Mouse (Mus musculus): ENCODE measurements around the gene Pygm. TPM values are rescaled to one million over a fixed set of nuclear protein-coding genes. Genes with fewer than 3 reads are reported as not detected.
A peak's percentile ranks its signal among the peaks of the same experiment; 100 is the strongest.

Gene Pygm
- polyA plus RNA-seq, 1 experiment from 2014 or later, result 12.0 TPM

DNA sequence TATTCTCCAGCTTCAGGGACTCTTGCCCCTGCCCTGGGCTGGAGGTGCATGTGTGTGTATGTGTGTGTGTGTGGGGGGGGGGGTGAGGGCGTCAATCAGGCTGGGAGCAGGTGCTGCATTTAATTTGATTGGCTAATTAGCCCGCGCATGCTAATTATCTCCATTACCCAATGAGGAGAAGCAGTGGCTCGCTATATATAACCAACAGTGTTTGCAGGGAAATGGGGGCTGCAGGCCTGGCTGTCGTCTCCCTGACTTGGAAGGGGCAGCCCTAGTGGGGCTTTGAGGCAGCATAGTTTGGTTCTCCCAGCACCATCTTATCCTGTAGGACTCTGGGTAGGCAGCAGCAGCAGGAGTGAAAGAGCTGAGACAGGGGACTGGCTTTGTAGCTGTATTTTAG is 41.4 kb downstream of the Pygm start:
- no peak overlapping the region for H3K27ac ChIP-seq (replicated peaks)

DNA sequence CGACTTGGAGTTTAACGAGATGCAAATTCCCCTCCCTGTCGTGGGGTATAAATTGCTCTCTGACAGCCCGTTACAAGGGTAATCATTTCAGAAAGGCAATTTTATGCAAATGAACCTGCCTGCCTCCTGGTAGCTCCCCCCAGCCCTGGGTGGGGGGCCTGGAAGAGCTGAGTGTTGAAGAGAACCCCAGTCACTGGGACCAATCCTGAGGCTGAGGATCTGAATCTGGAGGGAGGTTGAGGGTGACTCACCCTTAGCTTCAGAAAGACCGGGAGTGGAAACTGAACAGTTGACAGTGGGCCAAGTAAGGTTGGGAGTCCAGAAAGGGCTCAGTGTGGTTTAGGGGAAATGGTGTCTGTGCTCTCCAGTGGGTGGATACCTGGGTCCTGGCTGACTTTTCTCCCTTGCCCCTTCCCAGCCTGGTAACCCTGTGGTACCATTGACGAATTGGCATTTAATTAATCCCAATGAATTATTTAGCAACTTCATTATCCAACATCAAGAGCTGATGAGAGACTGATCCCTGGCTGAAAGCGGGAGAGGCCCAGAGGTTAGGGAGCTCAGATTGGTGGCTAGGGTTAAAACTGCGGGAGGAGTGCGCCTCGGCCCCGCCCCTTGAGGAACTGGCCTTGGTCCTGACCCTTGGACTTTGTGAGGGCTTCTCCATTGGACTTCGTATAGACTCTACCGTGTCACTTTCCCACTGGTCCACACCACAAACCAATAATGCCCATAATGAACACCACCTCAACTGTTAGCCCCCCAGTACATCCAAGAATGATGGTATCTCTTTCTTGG is 42.7 kb downstream of the Pygm start:
- H3K9me3 ChIP-seq (replicated peaks), result no peaks in the 10 kb centered on the region
- H3K9ac ChIP-seq (replicated peaks), result no peak overlapping the region
- peaks cover 30% of the 10 kb centered on the region for H3K27me3 ChIP-seq (replicated peaks)
- H3K4me1 ChIP-seq, result peaks cover 95% of the 10 kb centered on the region
- WGBS, result 11% methylated on average over 13 of the region's 13 CpGs
- H3K4me2 ChIP-seq, result peak overlapping the region; percentile 53
- H3K27ac ChIP-seq (replicated peaks), result peak overlapping the region; percentile 18; the same call in 1 of the 2 replicates
- ATAC-seq (ENCODE audit: low FRiP score), result peak; percentile 23; the same call in 1 of the 2 replicates
- peaks cover 5% of the 10 kb centered on the region; the same call in 1 of the 2 replicates for H3K36me3 ChIP-seq
- no peak overlapping the region for H3K4me3 ChIP-seq (replicated peaks)

More for the DNA sequence above, 41.4 kb downstream of the Pygm start:
- H3K36me3 ChIP-seq, result peaks cover 5% of the 10 kb centered on the region; the same call in 1 of the 2 replicates
- H3K4me2 ChIP-seq, result 0 out of 2 replicates have a peak overlapping the region, but pooled peaks have one; percentile 7
- H3K9me3 ChIP-seq (replicated peaks), result no peaks in the 10 kb centered on the region
- no peak overlapping the region for H3K9ac ChIP-seq (replicated peaks)
- H3K27me3 ChIP-seq (replicated peaks), result peaks cover 30% of the 10 kb centered on the region
- ATAC-seq (ENCODE audit: low FRiP score), result no peak
- 32% methylated on average over 5 of the region's 5 CpGs for WGBS
- H3K4me3 ChIP-seq (replicated peaks), result no peak overlapping the region
- peaks cover 100% of the 10 kb centered on the region for H3K4me1 ChIP-seq

DNA sequence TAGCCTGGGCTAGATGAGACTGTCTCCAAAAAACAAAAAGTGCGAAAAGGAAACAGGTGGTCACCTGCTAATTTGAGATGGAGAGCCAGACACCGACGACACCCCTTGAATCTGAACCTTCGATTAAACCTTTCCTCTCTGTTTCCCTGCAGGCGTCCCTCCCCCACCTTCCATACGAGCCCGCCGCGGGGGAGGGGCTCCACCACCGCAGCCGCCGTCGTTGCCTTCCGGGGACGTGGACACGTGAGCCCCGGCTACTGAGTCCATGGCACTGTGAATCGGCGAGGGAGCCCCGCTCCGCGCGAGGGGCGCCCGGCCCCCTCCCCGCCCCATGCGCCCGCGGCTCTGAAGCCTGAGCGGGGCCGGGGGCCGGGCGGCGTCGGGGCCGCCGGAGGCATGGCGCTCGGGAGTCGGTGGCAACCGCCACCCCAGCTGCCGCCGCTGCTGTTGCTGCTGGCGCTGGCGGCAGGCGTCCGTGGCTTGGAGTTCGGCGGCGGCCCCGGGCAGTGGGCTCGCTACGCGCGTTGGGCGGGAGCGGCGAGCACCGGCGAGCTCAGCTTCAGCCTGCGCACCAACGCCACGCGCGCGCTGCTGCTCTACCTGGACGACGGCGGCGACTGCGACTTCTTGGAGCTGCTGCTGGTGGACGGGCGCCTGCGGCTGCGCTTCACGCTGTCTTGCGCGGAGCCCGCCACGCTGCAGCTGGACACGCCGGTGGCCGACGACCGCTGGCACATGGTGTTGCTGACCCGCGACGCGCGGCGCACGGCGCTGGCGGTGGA is 43.6 kb downstream of the Pygm start:
- Histone ChIP-seq H3K4me3 (replicated peaks) (peak overlapping the region; percentile 29), H3K4me2 (peak overlapping the region; percentile 53), H3K9me3 (replicated peaks) (no peaks in the 10 kb centered on the region), H3K27ac (replicated peaks) (no peak overlapping the region), H3K27me3 (replicated peaks) (peaks cover 30% of the 10 kb centered on the region), H3K36me3 (peaks cover 5% of the 10 kb centered on the region; the same call in 1 of the 2 replicates), H3K9ac (replicated peaks) (0 out of 2 replicates have a peak overlapping the region, but pooled peaks have one; percentile 18), H3K4me1 (peaks cover 90% of the 10 kb centered on the region)
- ATAC-seq (ENCODE audit: low FRiP score), result no peak; the same call in 1 of the 2 replicates
- 1% methylated on average over 67 of the region's 94 CpGs for WGBS

DNA sequence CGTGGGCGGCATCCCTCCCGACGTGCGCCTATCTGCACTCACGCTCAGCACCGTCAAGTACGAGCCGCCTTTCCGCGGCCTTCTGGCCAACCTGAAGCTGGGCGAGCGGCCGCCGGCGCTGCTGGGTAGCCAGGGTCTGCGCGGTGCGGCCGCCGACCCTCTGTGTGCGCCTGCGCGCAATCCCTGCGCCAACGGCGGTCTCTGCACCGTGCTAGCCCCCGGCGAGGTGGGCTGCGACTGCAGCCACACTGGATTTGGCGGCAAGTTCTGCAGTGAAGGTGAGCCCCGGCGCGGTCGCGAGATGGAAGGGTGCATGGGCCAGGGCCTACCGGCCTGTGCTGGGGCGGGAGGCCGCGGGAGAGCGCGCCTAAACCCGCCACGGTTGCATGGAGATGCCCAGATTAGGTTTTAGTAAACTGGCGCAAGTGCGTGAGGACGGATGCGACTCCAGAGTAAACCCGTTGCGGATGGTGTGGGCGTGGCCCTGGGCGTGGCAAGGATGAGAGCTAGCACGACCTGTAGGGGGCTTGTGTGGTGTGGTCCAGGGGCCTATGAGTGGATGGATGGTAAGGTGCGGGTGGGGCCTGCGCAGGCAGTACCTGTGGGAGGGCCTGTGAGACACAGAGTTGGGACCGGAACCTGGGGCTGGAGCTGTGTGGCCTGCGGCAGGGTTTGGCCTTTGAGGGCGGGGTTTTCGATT is 44.5 kb downstream of the Pygm start:
- Histone ChIP-seq H3K36me3 (peaks cover 5% of the 10 kb centered on the region; the same call in 1 of the 2 replicates), H3K4me3 (replicated peaks) (peak overlapping the region; percentile 29), H3K9ac (replicated peaks) (0 out of 2 replicates have a peak overlapping the region, but pooled peaks have one; percentile 11), H3K4me2 (peak overlapping the region; percentile 53), H3K27me3 (replicated peaks) (peaks cover 30% of the 10 kb centered on the region), H3K27ac (replicated peaks) (no peak overlapping the region), H3K9me3 (replicated peaks) (no peaks in the 10 kb centered on the region), H3K4me1 (peaks cover 88% of the 10 kb centered on the region)
- peak; percentile 30 for ATAC-seq (ENCODE audit: low FRiP score)
- WGBS, result 3% methylated on average over 60 of the region's 60 CpGs

DNA sequence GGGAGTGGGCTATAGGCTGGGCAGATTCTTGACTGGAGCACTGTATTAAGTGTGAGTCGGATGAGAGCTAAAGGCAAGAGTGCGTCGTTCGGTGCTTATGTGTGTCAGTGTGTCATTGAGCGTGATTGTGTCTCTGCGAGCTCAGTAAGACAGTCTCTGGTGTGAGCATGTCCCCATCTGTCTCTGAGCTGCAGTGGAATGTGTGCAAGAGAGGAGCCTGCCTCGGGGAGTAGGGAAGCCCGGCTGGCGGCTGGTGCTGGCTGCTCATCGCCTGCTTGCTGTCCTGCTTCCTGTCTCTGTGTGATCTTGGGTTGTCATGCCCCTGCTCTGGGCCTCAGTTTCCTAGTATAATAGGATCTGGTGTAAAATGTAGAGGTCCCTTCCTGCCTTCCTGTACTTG is 58.8 kb downstream of the Pygm start:
- Histone ChIP-seq H3K27me3 (replicated peaks) (no peaks in the 10 kb centered on the region), H3K4me1 (peaks cover 78% of the 10 kb centered on the region), H3K36me3 (no peaks in the 10 kb centered on the region), H3K4me2 (no peak overlapping the region), H3K9ac (replicated peaks) (no peak overlapping the region), H3K9me3 (replicated peaks) (no peaks in the 10 kb centered on the region), H3K4me3 (replicated peaks) (no peak overlapping the region), H3K27ac (replicated peaks) (peak overlapping the region; percentile 24; the same call in 1 of the 2 replicates)
- no peak for ATAC-seq (ENCODE audit: low FRiP score)
- 49% methylated on average over 10 of the region's 10 CpGs for WGBS

DNA sequence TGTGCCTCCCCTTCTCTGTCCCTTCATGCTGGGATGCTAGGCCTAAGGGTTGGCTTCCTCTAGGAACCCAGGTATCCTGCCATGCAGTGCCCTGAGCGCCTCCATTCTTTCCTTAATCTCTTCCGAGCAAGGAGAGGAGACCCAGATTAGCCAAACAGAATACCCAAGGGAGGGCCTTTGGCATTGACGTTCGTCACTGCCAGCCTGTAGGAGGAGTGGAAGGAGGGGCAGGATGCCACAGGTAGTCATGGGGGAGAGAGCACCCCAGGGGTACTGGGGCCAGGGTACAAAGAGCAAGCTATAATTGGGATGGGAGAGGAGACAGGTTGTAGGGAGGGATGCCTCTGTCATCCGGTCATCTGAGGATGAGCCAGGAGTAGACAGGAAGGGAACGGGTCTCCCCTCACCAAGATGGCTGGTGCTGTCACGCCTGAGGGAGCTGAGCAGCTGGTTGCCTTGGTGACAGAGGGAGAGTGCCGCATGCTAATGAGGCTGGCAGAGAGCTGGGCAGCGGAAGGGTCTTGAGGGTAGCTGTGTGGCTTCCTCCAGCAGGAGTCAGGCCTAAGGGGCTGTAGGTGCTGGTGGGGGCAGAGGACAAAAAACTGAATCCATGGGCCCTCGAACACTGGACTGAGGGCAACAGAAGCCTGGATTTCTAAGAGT is 61.7 kb downstream of the Pygm start:
- no peaks in the 10 kb centered on the region for H3K9me3 ChIP-seq (replicated peaks)
- ATAC-seq (ENCODE audit: low FRiP score), result peak; percentile 86
- peak overlapping the region; percentile 45 for H3K4me2 ChIP-seq
- 0 out of 2 replicates have a peak overlapping the region, but pooled peaks have one; percentile 2 for H3K4me3 ChIP-seq (replicated peaks)
- H3K9ac ChIP-seq (replicated peaks), result peak overlapping the region; percentile 21; the same call in 1 of the 2 replicates
- no peaks in the 10 kb centered on the region for H3K27me3 ChIP-seq (replicated peaks)
- peaks cover 77% of the 10 kb centered on the region for H3K4me1 ChIP-seq
- WGBS, result 8% methylated on average over 10 of the region's 10 CpGs
- peak overlapping the region; percentile 80 for H3K27ac ChIP-seq (replicated peaks)
- H3K36me3 ChIP-seq, result no peaks in the 10 kb centered on the region

DNA sequence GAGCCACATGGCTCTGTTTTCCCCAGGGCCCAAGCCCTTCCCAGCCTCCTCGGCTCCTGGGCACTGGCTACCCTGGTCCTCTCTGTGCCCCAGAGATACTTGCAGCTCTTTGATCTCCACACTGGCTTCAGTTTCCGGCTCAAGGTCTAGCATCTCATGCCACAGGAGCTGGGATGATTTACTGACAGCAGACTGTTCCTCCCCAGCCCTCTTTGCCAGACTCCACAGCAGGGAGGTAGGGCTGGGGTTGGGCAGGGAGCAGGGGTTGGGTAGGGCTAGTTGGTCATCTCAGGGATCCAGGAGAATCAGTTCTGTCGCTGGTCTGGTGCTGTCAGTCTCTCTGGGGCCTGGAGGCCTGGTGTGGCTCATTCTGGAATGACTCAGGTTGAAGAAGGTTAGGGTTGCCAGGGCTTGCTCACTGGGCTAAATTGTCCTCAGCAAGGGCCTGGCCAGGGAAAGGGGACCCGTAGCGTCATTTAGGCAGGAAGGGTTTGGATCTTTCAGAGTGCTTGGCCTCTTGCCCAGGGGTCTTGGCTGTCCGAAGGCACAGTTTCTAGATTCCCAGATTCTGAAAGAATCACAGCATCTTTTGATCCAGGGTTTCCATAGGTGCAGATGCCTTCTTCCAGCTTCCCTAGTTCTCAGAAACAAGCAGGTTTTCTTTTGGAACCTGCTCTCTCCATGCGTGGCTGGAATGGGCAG is 62.7 kb downstream of the Pygm start:
- Histone ChIP-seq H3K9me3 (replicated peaks) (no peaks in the 10 kb centered on the region), H3K4me3 (replicated peaks) (no peak overlapping the region), H3K36me3 (no peaks in the 10 kb centered on the region), H3K9ac (replicated peaks) (peak overlapping the region; percentile 1; the same call in 1 of the 2 replicates), H3K4me2 (peak overlapping the region; percentile 45; the same call in 1 of the 2 replicates), H3K4me1 (peaks cover 81% of the 10 kb centered on the region), H3K27ac (replicated peaks) (peak overlapping the region; percentile 80), H3K27me3 (replicated peaks) (no peaks in the 10 kb centered on the region)
- no peak for ATAC-seq (ENCODE audit: low FRiP score)
- 38% methylated on average over 7 of the region's 7 CpGs for WGBS

Small RNA genes lying within 50 kb of the gene (microRNA-seq; reads per million reads assigned to microRNA genes)
- 1.2 reads per million for gene Mir6989

Other genes starting within 250 kb of the Pygm start
- 0.42 TPM in 1 of 2 replicates, not detected in the other for gene Batf2, start 243.4 kb upstream of the Pygm start, polyA plus RNA-seq (2015; fragmentation: Nextera tagmentation; extraction: Ambion mirVana)
- gene Arl2, start 242.9 kb upstream of the Pygm start, polyA plus RNA-seq (2015; fragmentation: Nextera tagmentation; extraction: Ambion mirVana), result 139 and 157 TPM in 2 replicates
- gene Majin, start 200.0 kb upstream of the Pygm start, polyA plus RNA-seq (2015; fragmentation: Nextera tagmentation; extraction: Ambion mirVana), result not detected in 2 replicates
- 0.75 TPM in 1 of 2 replicates, not detected in the other for gene Gpha2, start 158.0 kb upstream of the Pygm start, polyA plus RNA-seq (2015; fragmentation: Nextera tagmentation; extraction: Ambion mirVana)
- gene Ppp2r5b, start 148.5 kb upstream of the Pygm start, polyA plus RNA-seq (2015; fragmentation: Nextera tagmentation; extraction: Ambion mirVana), result 127 and 156 TPM in 2 replicates
- gene Atg2a, start 142.7 kb upstream of the Pygm start, polyA plus RNA-seq (2015; fragmentation: Nextera tagmentation; extraction: Ambion mirVana), result 12.5 and 12.9 TPM in 2 replicates
- 80.6 and 87.7 TPM in 2 replicates for gene Ehd1, start 107.7 kb upstream of the Pygm start, polyA plus RNA-seq (2015; fragmentation: Nextera tagmentation; extraction: Ambion mirVana)
- 0.33 and 0.36 TPM in 2 replicates for gene Cdc42bpg, start 77.9 kb upstream of the Pygm start, polyA plus RNA-seq (2015; fragmentation: Nextera tagmentation; extraction: Ambion mirVana)
- 71.4 and 71.6 TPM in 2 replicates for gene Men1, start 49.4 kb upstream of the Pygm start, polyA plus RNA-seq (2015; fragmentation: Nextera tagmentation; extraction: Ambion mirVana)
- gene Map4k2, start 43.3 kb upstream of the Pygm start, polyA plus RNA-seq (2015; fragmentation: Nextera tagmentation; extraction: Ambion mirVana), result 21.9 and 22.2 TPM in 2 replicates
- 88.7 and 104 TPM in 2 replicates for gene Sf1, start 20.7 kb upstream of the Pygm start, polyA plus RNA-seq (2015; fragmentation: Nextera tagmentation; extraction: Ambion mirVana)
- 197 and 217 TPM in 2 replicates for gene Rasgrp2, start 14.9 kb downstream of the Pygm start, polyA plus RNA-seq (2015; fragmentation: Nextera tagmentation; extraction: Ambion mirVana)
- gene Nrxn2, start 34.3 kb downstream of the Pygm start, polyA plus RNA-seq (2015; fragmentation: Nextera tagmentation; extraction: Ambion mirVana), result 31.3 and 45.7 TPM in 2 replicates
- 0.14 TPM in 1 of 2 replicates, not detected in the other for gene Slc22a12, start 158.6 kb downstream of the Pygm start, polyA plus RNA-seq (2015; fragmentation: Nextera tagmentation; extraction: Ambion mirVana)

Measured in neural tube, embryonic 15.5 days (tissue).